Mouse (Mus musculus) retina, postnatal 7 days (tissue): ENCODE data around the gene Disc1.
A peak's percentile ranks its signal among the peaks of the same experiment; 100 is the strongest.

Experiments used
- DNase-seq: peaks from one replicate; pipeline ENCODE4 v3.0.0-alpha.2; 2012; ENCODE audit warnings: low read depth, low spot score

Gene Disc1

GRCm38 (mm10) chr8:125053505-125054435, at the start of gene Disc1:
Disc1 (plus strand) TSS chr8:125054195.
- DNase-seq = no peak

GRCm38 (mm10) chr8:125012695-125013627, 41.0 kb upstream of the Disc1 start, which contains the start of gene Tsnax:
Tsnax (plus strand) TSS chr8:125012997.
- peak; percentile 85 for DNase-seq

DNA sequence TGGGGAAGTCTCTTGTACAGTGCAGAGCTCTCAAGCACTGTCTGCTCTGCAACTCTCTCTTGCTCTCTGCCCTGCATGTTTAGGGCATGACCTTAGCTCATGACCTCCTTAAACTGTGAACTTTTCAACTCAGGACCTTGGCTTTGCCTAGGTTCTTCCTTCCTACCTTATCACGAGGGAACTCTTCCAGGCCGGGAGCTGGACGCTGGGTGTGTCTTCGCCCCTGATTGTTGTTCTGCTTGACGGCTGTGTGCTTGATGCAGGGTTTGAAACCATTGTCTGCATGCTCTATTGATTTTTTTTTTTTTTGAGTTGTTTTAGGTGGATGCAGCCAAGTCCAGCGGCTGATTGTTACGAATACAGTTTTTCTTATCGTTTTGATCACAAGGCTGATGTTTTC, 29.9 kb upstream of the Disc1 start:
- DNase-seq = no peak

DNA sequence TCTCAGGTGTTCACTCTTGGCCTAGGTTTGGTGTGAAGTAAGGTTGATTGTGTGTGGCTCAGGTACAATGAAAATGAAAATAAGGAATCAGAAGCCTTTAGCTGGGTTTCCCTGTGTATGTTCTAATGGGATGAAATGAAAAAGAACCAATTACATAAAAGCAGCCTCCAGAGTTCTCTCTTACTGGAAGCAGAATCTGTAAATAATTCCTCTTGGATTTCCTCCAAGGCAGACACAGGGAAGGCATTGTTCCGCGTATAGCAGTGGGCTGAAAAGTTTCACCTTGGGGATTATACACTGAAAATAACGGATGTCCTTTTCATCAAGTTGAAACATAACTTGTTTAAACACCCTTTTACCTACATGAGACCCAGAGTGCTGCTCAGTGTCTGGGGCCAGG, 26.8 kb upstream of the Disc1 start:
- no peak for DNase-seq

- DNase-seq = no peak
Observed at GRCm38 (mm10) chr8:125028841-125029240, 25.2 kb upstream of the Disc1 start.

DNA sequence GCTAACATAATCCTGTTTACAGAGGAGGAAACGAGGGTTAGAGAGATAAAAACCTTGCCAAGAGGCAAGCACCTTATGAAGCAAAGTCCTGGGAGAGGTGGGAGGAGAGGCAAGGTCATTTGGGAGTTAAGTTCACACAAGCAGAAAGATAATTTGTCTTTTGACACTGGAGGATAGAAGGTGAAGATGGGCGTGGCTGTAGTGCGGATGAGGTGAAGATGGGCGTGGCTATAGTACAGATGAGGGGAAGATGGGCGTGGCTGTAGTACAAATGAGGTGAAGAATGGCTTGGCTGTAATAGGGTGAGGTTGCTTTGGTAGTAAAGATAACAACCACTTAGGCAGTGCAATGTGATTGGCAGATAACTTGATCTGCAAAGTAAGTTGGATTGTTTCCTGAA, 22.7 kb upstream of the Disc1 start:
- no peak for DNase-seq

GRCm38 (mm10) chr8:125034669-125035068, 19.3 kb upstream of the Disc1 start:
- peak; percentile 81 for DNase-seq

GRCm38 (mm10) chr8:125037081-125037480, 16.9 kb upstream of the Disc1 start:
- no peak for DNase-seq

- DNase-seq = no peak
Observed at GRCm38 (mm10) chr8:125038731-125039130, 15.3 kb upstream of the Disc1 start.

DNA sequence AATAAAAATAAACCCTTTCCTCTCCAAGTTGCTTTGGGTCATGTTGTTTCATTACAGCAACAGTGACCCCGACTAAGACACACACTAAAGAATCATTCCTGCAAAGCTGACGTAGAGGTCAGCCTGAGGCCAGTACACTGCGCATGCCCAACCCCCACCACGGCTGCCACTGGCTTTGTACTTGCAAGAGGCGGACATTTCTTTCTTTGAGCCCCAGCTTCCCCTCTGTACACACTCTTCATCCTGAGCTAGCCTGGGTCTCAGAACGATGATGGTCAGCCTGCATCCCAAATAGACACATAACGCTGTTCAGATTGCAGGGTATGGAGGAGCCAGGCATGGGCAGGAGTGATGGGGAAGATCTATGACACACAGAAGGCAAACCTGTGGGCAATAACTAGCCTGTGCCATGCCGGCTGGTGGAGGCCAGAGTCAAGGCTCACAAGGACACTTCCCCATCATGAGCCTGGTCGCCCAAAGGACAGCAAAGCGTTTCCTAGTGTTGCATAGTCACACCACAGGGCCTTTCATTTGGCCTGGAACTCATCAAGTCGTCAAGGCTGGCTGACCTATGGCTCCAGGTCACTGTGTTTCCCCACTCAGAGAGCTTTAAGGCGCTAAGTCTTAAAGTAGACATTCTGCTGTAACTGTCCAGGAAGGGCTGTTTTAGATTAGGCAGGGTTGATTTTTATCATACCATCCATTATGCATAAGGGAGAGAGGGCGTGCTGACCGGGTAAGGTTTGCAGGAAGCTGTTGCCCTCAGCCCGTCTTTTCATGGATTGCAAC, 13.2 kb upstream of the Disc1 start:
- DNase-seq = no peak

DNA sequence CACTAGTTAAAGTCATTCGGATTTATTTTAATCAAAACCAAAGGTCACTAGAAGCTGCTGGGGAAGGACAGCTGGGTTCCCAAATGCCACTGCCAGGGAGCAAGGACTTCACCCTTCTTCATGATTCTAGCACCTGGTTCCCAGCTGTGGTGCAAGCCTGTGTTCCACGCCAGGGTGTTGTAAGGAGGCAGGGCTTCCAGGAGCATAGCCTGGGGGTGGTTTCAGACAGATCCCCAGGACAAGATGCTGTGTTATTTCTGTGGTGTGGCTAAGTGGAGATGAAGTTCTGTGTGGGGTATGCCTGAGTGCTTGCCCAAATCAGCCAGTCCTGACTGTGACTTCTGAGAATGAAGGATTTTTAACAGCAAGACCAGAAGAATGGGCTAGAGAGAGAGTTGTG, 12.5 kb upstream of the Disc1 start:
- DNase-seq = no peak

DNA sequence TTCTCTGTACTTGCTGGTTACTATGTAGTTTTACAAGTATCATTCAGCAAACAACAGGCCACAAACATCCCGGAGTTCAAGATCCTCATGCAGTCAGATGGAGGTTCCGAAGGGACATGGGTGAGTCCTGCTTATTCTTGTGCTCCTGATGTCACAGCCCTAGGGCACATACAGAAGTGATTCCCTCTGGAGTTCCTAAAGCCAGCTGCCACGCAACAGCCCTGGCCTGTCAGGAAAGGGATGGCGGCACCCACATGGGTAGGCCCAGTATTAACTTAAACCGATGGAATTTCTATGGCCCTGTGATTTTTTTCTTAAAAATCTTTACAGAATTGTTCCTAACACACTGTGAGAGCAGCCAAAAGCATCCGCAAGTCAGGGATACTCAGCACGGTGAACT, 10.6 kb upstream of the Disc1 start:
- DNase-seq = no peak

- no peak for DNase-seq
Observed at GRCm38 (mm10) chr8:125043935-125044334, 10.1 kb upstream of the Disc1 start.

DNA sequence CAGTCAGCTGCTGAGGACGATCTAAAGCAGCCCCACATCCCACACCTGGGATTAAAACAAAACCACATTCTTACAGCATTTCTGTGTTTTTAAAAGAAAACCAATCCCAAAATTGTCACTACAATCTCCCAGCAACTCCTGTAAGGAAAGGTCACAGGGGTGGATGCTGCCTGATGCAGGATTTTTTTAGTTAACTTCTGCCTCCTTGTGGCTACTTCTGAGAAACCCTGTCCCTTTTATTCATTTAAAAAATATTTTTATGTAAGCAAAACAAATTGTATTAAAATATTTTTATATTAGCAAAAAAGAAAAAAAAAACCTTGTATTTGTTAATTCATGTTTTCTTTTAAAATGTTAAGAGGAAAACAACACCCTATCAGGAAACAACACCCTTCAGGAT, 8.2 kb upstream of the Disc1 start:
- DNase-seq = no peak

GRCm38 (mm10) chr8:125049051-125049750, 4.8 kb upstream of the Disc1 start:
- no peak for DNase-seq

- no peak for DNase-seq
Observed at GRCm38 (mm10) chr8:125049826-125050225, 4.2 kb upstream of the Disc1 start.

- peak; percentile 65 for DNase-seq
Observed at GRCm38 (mm10) chr8:125052026-125052425, 2.0 kb upstream of the Disc1 start.

DNA sequence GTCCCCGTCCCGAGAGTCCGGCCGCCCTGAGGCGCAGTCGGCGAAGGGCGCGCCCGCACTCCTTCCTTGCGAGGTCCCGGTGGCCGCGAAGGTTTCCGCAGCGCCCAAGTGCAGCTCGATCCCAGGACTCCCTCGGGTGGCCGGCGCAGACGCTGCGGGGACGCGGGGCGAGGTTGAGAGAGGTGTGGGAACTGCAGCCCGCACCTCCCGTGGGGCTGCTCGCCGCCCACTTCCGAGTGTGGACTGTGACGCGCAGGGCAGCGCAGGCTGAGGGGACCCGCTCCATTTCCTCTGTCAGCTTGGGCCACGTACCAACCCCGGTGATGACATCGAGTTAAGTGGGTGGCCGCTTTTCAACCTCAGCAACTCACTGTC, 428 bp downstream of the Disc1 start:
- DNase-seq = no peak

DNA sequence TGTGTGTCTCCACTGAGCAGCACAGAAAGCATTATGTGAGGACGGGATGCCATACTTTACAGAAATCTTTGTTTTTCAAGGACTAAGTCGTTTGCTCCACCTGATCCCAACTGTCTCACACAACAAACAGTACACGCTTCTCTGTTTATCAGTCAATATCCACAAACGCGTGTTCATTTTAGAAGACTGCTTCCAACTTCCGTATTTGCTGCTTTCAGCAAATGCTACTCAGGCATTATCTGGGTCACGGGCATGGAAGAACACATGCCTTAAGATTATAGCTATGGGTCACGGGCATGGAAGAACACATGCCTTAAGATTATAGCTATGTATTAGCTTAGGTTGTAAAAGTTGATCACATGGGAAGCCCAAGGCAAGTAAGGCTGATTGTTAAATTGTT, 6.9 kb downstream of the Disc1 start:
- DNase-seq = no peak

DNA sequence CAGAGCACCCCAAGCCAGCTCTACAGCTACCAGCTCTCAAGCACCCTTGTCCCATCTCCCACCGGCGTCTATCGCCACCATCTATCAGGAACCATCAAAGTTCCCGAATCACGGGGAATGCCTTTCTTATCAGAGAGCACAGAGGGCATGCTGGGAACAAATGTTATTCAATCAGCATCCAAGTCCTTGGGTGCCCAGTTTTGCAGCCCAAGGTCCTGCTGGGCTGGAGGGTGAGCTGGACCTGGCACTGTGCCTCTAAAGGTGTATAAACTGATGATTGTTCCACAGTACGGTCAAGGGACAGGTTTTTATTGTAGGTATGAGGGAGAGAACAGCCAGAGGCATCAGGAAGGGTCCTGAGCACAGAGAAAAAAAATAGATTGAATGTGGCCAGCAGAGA, 11.6 kb downstream of the Disc1 start:
- DNase-seq = no peak
